Mouse (Mus musculus) forebrain, embryonic 11.5 days (tissue): ENCODE data around the gene Ccdc106. TPM values are rescaled to one million over a fixed set of nuclear protein-coding genes. Genes with fewer than 3 reads are reported as not detected.

ENCODE experiments used
- ATAC-seq: fragments of 200-750 bp; cut with Nextera tagmentation; replicated peaks from 2 replicates; pipeline ENCODE4 v1.8.0; 2017; ENCODE audit warnings: moderate TSS enrichment; ENCODE audit not compliant: low FRiP score
- DNase-seq: peaks from one replicate; pipeline ENCODE4 v3.0.0-alpha.2; 2017; ENCODE audit warnings: low spot score
- H3K27ac ChIP-seq: fragments of 300-500 bp; sonication (generic); 2 replicates; pipeline ENCODE4 v1.5.1; 2014; ENCODE audit warnings: low read depth, low read length
- H3K27me3 ChIP-seq: fragments of 300-500 bp; sonication (generic); 2 replicates; pipeline ENCODE4 v1.6.1; 2014; ENCODE audit warnings: mild to moderate bottlenecking, low read length, mixed read lengths; ENCODE audit not compliant: control insufficient read depth, insufficient read depth
- H3K36me3 ChIP-seq: fragments of 300-500 bp; sonication (generic); 2 replicates; pipeline ENCODE4 v1.6.1; 2014; ENCODE audit warnings: mild to moderate bottlenecking, low read length, moderate library complexity, mixed read lengths; ENCODE audit not compliant: control insufficient read depth, insufficient read depth
- H3K4me1 ChIP-seq: fragments of 300-500 bp; sonication (generic); replicated peaks from 2 replicates; pipeline ENCODE4 v1.6.1; 2014; ENCODE audit warnings: low read length, mixed read lengths; ENCODE audit not compliant: control insufficient read depth, insufficient read depth
- H3K4me2 ChIP-seq: fragments of 300-500 bp; sonication (generic); 2 replicates; pipeline ENCODE4 v1.6.1; 2014; ENCODE audit warnings: low read depth, mild to moderate bottlenecking, low read length, moderate library complexity, mixed read lengths; ENCODE audit not compliant: severe bottlenecking
- H3K4me3 ChIP-seq: fragments of 300-500 bp; sonication (generic); 2 replicates; pipeline ENCODE4 v1.5.1; 2014; ENCODE audit warnings: low read depth, low read length
- H3K9ac ChIP-seq: fragments of 300-500 bp; sonication (generic); 2 replicates; pipeline ENCODE4 v1.6.1; 2014; ENCODE audit warnings: low read length
- H3K9me3 ChIP-seq: fragments of 300-500 bp; sonication (generic); 2 replicates; pipeline ENCODE4 v1.6.1; 2016; ENCODE audit warnings: low read length, mixed read lengths; ENCODE audit not compliant: control insufficient read depth
- WGBS: fragments of 180-500 bp; shearing (Covaris S2); extraction: QIAGEN DNeasy Blood & Tissue Kit; methylation state at CpG from one replicate; pipeline ENCODE4 v1.1.7; 2014; 5-methylcytosine and 5-hydroxymethylcytosine counted together
- polyA plus RNA-seq: library from polyadenylated mRNA; unstranded; fragments of >200 nt; fragmentation: Nextera tagmentation; extraction: Ambion mirVana; gene quantifications from 2 replicates; pipeline ENCODE4 v1.2.1, GENCODE M21; 2014

Ccdc106 gene
- 7.2 and 7.8 TPM in 2 replicates for polyA plus RNA-seq

- DNase-seq (peak; percentile 99), ATAC-seq (peak; percentile 89)
- peak within 1 kb of the TSS; percentile 86 for H3K4me3 ChIP-seq
- H3K4me1 ChIP-seq = peaks cover 3% of the 10 kb centered on the region; the same call in 1 of the 2 replicates
- no peaks in the 10 kb centered on the region for H3K27me3 ChIP-seq
- no peaks in the 10 kb centered on the region; the same call in 1 of the 2 replicates for H3K36me3 ChIP-seq
- H3K27ac ChIP-seq = peak within 1 kb of the TSS; percentile 90
- H3K9ac ChIP-seq = peak within 1 kb of the TSS; percentile 95
- under 1% methylated on average over 47 of the region's 49 CpGs for WGBS
- peak within 1 kb of the TSS; percentile 68 for H3K4me2 ChIP-seq
- H3K9me3 ChIP-seq = no peaks in the 10 kb centered on the region
These were observed at the start of gene Ccdc106, which contains the start of gene Zfp865 for GRCm38 (mm10) chr7:5020000-5020681. TSS of gene Ccdc106 (plus strand) at chr7:5020553. TSS of gene Zfp865 (plus strand) at chr7:5020376.

- no peaks in the 10 kb centered on the region for H3K4me1 ChIP-seq
- H3K36me3 ChIP-seq = no peaks in the 10 kb centered on the region
- no peak within 1 kb of the TSS for H3K27ac ChIP-seq
- no peak within 1 kb of the TSS for H3K4me2 ChIP-seq
- DNase-seq (peak; percentile 48), ATAC-seq (no peak)
- 31% methylated on average over 6 of the region's 6 CpGs for WGBS
- H3K9me3 ChIP-seq = no peaks in the 10 kb centered on the region
- no peak within 1 kb of the TSS for H3K4me3 ChIP-seq
- no peaks in the 10 kb centered on the region for H3K27me3 ChIP-seq
- peak within 1 kb of the TSS; percentile 2; the same call in 1 of the 2 replicates for H3K9ac ChIP-seq
These were observed 49.3 kb upstream of the Ccdc106 start, which contains the start of gene Sbk3 for GRCm38 (mm10) chr7:4971068-4971467. TSS of gene Sbk3 (minus strand) at chr7:4971168.

GRCm38 (mm10) chr7:4971710-4972109, 48.6 kb upstream of the Ccdc106 start:
- Histone ChIP-seq H3K4me2 (no peak overlapping the region), H3K27ac (no peak overlapping the region), H3K4me1 (no peaks in the 10 kb centered on the region), H3K27me3 (no peaks in the 10 kb centered on the region), H3K36me3 (no peaks in the 10 kb centered on the region), H3K4me3 (no peak overlapping the region), H3K9ac (no peak overlapping the region), H3K9me3 (no peaks in the 10 kb centered on the region)
- DNase-seq = peak; percentile 34
- ATAC-seq = no peak
- 34% methylated on average over 7 of the region's 7 CpGs for WGBS

GRCm38 (mm10) chr7:4972321-4973047, 47.9 kb upstream of the Ccdc106 start:
- Histone ChIP-seq H3K4me3 (no peak overlapping the region), H3K36me3 (no peaks in the 10 kb centered on the region), H3K4me1 (no peaks in the 10 kb centered on the region), H3K4me2 (no peak overlapping the region), H3K9ac (no peak overlapping the region), H3K27ac (no peak overlapping the region), H3K27me3 (no peaks in the 10 kb centered on the region), H3K9me3 (peaks cover 3% of the 10 kb centered on the region; the same call in 1 of the 2 replicates)
- WGBS = 79% methylated on average over 18 of the region's 18 CpGs
- DNase-seq (peak; percentile 35), ATAC-seq (no peak)

GRCm38 (mm10) chr7:4975455-4975854, 44.9 kb upstream of the Ccdc106 start:
- Histone ChIP-seq H3K4me2 (no peak overlapping the region), H3K36me3 (no peaks in the 10 kb centered on the region), H3K9ac (no peak overlapping the region), H3K4me1 (no peaks in the 10 kb centered on the region), H3K27ac (no peak overlapping the region), H3K4me3 (no peak overlapping the region), H3K27me3 (no peaks in the 10 kb centered on the region), H3K9me3 (peaks cover 3% of the 10 kb centered on the region; the same call in 1 of the 2 replicates)
- no peak for DNase-seq
- no peak for ATAC-seq
- 64% methylated on average over 4 of the region's 4 CpGs for WGBS

- no peaks in the 10 kb centered on the region for H3K36me3 ChIP-seq
- no peak for ATAC-seq
- 86% methylated on average over 7 of the region's 7 CpGs for WGBS
These were observed 43.5 kb upstream of the Ccdc106 start for GRCm38 (mm10) chr7:4976832-4977231.

GRCm38 (mm10) chr7:4988250-4988649, 32.1 kb upstream of the Ccdc106 start:
- Histone ChIP-seq H3K36me3 (peaks cover 2% of the 10 kb centered on the region; the same call in 1 of the 2 replicates), H3K27ac (no peak overlapping the region), H3K4me3 (no peak overlapping the region), H3K9me3 (no peaks in the 10 kb centered on the region), H3K4me1 (no peaks in the 10 kb centered on the region), H3K4me2 (no peak overlapping the region), H3K27me3 (peaks cover under 1% of the 10 kb centered on the region; the same call in 1 of the 2 replicates), H3K9ac (no peak overlapping the region)
- ATAC-seq = no peak
- no peak for DNase-seq
- 64% methylated on average over 2 of the region's 2 CpGs for WGBS

More at GRCm38 (mm10) chr7:4976832-4977231, 43.5 kb upstream of the Ccdc106 start:
- no peak for DNase-seq
- H3K27ac ChIP-seq = no peak overlapping the region
- peaks cover 3% of the 10 kb centered on the region; the same call in 1 of the 2 replicates for H3K9me3 ChIP-seq
- H3K9ac ChIP-seq = no peak overlapping the region
- H3K27me3 ChIP-seq = no peaks in the 10 kb centered on the region
- no peaks in the 10 kb centered on the region for H3K4me1 ChIP-seq
- no peak overlapping the region for H3K4me2 ChIP-seq
- H3K4me3 ChIP-seq = no peak overlapping the region

GRCm38 (mm10) chr7:4993347-4993998, 26.9 kb upstream of the Ccdc106 start:
- Histone ChIP-seq H3K4me1 (peaks cover 20% of the 10 kb centered on the region), H3K27ac (no peak overlapping the region), H3K36me3 (peaks cover 2% of the 10 kb centered on the region; the same call in 1 of the 2 replicates), H3K4me2 (peak overlapping the region; percentile 26; the same call in 1 of the 2 replicates), H3K9ac (no peak overlapping the region), H3K4me3 (0 out of 2 replicates have a peak overlapping the region, but pooled peaks have one; percentile 0), H3K27me3 (peaks cover 15% of the 10 kb centered on the region), H3K9me3 (no peaks in the 10 kb centered on the region)
- no peak for ATAC-seq
- DNase-seq = no peak
- 35% methylated on average over 55 of the region's 55 CpGs for WGBS
